Mouse (Mus musculus) spleen, adult 18-20 months (tissue): Measurements from ENCODE around the gene Ctnnbl1.

Experiments used
- DNase-seq, 2 experiments: peaks; one replicate each; pipeline ENCODE4 v3.0.0; 2022; ENCODE audit warnings: mixed read lengths in 2 of 2

The Ctnnbl1 gene

DNA sequence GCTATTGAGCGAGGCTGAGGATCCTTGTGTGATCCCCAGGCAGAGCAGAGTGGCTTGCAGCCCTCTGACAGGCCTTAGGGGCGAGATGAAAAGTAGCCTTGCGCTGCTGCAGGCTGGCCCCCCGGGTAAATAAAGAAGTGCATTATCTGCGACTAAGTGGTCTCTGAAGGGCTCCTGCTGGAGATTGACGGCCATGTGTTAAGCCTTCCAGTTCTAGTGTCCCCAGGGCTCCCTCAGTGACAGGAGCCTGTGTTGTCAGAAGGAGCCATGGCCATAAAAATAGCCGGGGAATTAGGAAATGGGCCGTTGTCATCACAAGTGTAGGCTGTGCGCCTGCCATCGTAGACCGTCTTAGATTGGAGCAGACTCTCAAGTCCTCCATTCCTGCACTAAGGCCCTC is 144.7 kb downstream of the Ctnnbl1 start:
- no peak for DNase-seq

DNA sequence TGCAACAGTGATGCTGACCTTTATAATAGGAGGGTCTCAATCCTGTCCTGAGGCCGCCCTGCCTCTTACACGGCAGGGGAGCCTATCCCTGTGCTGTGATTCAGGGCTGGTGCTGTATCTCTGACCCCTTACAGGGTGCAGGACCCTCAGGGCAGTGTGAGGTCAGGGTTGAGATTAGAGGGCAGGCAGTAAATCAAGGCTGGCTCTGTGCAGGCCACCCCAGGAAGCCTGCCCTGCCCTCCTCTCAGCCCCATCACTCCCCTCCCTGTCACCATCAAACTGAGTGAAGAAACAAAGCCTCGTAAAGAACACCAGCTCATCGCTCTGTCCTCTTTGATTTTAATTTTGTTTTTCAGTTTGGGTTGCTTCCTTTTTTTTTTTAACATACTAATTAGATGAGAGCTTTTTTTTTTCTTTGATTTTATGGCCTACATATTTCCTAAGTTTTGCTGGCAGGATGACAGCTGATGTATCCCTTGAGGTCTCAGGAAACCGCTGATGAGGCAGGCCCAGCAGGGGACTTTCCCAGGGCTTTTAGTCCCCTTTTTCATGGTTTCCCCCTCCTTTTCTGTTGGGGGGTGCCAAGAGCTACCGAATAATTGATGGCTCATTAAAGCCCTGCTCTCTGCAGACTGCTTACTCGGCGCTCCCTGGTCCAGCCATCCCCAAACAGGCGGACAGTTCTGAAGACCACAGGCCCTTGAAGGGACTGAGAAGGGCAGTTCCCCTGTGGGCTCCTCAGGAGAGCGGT is 150.2 kb downstream of the Ctnnbl1 start:
- DNase-seq, result no peak

DNA sequence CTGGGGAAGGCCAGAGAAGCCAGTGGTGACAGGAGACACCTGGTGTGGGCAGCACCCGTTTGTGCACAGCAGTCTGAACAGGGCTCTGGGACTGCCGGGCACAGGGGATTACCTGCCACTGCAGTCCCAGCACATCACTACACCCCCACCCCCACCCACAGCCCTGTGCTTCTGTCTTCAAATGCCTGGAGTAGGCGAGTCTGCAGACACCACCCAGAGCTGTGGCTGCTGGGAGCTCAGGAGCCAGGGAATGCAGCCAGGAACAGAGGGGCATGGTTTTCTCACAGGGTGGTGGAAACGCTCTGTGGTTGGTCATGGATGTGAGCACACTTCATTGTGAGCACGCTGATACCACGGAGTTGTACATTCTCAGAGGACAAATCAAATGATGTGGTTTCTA is 154.0 kb downstream of the Ctnnbl1 start:
- DNase-seq, result no peak

DNA sequence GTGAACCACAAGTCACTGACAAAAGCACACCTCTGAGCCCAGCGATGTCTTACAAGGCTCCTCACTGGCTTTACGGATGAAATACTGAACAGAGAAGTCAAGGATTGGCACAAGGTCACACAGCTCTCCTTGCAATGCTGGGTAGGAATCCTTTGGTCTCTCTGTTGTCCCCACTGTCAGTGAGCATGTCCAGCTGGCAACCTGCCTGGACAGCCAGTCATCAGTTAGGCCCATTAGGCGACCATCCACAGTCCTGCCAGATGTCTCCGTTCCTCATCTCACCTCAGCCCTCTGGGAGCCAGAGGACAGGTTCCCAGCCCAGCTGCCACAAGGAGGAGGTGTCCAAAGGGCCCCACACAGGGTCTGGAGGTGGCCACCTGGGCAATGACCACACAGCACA is 159.9 kb downstream of the Ctnnbl1 start:
- DNase-seq, result no peak

DNA sequence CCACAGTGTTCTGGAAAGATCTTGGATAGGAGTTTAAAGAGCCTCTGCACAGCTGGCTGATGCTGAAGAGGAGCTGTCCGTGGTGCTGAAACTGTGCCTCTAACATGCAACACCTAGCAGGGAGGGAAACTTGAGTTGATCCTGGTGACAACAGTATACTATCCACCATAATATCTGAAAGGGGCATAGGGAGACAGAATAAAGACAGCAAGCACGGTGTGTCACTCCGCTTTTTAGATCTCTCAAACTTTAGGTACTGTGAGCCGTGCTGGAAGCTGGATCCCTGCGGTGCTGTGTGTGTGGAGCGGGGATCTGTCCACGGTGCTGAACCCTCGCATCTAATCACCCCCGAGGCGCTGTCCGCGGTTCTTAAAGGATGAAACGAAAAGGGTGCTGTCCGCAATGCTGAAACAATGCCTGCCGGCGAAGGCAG is 176.0 kb downstream of the Ctnnbl1 start:
- peak; percentile 10 to 51 for DNase-seq

DNA sequence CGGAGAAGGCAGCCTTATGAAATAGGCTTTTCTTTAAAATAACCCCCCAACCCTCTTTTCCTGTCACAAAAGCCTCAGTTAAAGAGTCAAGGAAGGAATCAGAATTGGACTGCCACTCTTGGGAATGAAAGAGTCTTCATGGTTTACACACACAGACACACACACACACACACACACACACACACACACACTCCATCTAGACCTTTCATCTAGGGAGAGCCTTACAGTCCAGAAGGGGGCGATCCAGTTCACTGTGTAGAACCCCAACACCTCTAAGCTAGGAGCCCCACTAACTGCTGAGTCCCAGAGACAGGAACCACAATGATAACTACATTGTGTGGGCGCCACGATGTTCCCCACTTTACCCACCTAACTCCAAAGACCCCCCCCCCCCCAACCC is 176.5 kb downstream of the Ctnnbl1 start:
- DNase-seq, result no peak

DNA sequence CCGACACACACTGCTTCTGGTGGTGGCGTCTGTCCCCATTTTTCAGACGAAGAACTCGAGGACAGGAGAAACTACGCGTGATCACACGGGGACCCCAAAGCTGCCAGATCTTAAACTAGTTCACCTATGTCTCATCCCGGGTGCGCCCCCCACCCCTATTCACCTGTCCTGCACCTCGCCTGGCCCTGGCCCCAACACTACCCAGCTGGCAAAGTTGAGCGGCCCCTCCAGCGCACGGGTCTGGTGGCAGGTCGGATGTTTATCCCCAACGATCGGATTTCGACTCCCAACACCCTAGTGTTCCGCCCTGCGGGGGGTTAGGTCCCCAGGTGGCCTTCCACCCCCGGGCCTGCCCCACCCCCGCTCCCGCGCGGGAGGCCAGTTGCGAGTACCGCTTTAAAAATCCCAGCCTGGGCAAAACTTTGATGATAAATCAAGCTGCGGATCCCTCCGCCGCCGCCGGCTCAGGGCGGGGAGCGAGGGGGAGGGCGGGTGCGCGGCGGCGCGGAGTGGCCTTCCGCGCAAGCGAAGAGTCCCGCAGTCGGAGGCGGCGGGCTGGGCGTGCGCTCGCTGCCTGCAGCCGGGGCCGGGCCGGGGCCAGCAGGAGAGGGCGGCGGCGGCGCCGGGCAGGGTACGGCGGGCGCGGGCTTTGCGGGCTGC is 177.0 kb downstream of the Ctnnbl1 start, which contains the start of gene Vstm2l:
Gene Vstm2l (plus strand): TSS at position 549 of the 660 bp plus-strand sequence.
- DNase-seq, result no peak

DNA sequence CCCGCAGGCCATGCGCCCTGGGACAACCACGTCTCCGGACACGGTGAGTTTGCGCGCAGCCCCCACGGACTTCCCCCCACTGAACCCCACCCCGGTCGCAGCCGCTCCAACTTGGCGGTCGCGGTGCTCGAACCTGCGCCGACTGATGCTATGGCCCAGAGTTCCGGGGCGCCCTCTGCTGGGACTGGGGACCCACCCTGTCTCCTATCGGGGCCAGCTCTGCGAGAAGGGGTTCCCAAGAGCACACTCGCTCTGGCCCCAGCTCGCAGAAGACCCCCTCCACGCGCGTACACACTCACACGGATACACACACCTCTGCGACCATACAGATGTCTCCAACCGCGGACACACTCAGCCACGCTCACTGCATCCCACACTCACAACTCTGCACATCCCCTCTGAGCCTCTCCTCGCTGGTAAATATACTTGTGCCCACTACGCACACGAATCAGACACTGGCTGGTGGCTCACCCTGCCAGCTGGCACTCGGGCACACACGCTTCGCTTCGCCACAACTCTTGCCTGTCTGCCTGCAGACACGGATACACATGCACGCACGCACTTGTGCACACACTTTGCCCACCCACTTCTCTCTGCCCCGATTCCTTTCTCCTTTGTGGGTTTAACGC is 177.8 kb downstream of the Ctnnbl1 start:
- DNase-seq, result no peak

DNA sequence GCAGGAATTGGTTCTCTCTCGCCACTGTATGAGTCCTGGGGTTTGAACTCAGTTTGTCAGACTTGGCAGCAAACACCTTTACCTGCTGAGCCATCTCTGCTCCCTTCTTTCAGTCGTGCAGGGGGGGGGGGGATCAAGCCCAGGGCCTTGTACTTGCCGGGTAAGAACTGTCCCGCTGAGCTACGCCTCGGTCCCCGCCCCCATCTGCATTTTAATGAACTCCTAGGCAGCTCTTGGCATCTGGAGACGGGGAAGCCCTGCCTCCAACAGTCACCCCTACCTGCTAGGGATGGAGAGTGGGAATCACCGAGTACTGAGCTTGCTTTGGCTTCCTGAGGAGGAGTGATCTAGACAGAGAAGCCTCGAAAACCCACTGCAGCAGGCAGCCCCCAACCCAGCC is 181.3 kb downstream of the Ctnnbl1 start:
- DNase-seq, result no peak

DNA sequence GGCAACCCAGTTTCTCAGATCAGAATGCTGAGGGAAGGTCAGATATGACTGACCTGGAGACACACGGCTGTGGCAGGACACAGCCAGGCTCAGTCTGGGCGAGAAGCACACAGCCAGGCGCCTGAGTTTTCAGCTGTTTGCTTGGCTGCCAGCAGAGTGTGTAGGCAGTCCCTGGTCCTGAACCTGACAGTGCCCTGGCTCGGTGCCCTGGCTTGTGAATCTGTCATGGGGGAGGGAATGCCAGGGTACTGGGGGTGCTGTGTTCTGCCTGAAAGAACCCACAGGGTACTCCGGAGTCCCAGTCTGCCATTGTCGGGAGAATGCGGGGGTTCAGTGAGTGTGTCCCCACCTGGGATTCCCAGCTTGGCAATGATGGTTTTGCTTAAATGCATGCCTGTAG is 184.3 kb downstream of the Ctnnbl1 start:
- DNase-seq, result no peak

DNA sequence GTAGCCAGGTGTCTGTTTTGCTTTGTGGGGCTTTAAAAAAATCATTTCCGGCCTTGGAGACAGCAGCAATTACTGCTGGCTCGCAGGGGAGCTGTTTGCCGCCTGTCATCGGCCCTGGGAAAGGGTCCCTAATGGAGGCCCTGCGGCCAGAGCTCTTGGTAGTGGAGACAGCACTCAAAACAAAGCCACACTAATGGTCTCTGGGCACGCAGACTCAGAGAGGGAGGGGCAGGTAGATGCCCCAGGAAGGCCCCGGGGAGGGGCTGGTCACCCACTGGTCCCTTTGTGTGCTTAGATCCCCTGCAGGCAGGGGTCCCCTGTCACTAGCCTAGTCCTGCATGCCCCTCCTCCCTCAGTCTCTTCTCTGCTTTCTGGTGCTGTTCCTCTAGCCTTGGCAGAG is 186.2 kb downstream of the Ctnnbl1 start:
- no peak for DNase-seq

DNA sequence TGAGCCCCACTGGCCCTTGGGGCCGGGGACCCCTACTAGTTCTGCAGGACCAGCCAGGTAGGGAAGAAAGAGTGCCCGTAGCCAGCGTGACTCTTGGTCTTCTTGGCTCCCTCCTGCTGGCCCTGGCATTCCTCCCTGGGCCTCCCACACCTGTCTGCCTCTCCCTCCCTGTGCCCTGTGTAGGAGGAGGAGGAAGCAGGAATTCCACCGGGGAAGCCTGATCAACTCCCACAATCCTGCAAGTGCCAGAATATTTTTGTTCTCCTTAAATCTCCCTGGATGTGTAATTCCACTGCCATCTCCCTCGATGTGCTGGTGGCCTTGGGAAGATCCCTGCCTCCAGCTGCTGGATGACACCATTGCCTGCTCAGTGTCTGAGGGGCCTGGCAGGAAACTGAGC is 187.3 kb downstream of the Ctnnbl1 start:
- no peak for DNase-seq

DNA sequence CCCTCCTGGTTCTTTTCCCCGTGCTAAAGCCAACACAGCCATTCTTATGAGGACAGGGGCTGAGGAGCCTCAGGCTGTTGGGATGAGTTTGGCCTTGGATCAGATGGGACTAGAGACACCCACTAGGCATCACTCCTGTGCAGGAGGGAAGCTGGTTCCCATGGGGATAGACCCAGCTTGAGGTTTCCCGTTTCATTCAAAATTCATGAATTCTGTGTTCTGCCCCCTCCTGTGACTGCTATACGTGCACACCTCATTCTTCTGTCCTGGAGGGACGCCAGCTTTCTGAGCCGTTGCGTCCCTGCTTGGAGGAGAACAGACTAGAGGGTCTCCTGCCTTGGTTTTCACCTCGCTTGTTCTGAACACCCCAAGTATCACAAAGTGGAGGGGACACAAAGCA is 189.3 kb downstream of the Ctnnbl1 start:
- no peak for DNase-seq

DNA sequence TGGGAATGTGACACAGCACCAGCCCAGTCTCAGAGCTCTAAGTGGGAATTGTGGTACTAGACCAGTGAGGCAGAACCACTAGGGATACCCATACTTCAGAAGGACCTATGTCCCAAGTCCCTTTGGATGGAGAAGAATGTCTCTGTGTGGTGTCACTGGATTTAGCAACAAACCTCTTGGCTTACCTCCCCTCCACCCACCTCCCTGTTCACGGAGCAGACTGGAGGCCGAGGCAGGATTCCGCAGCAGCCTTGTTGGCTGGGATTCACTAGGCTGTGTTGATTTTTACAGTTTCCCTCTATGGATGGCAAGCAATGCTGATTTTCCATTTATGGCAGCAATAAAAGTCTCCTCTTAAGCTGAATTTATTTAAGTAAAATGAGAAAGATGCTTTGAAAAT is 189.7 kb downstream of the Ctnnbl1 start:
- DNase-seq, result no peak

DNA sequence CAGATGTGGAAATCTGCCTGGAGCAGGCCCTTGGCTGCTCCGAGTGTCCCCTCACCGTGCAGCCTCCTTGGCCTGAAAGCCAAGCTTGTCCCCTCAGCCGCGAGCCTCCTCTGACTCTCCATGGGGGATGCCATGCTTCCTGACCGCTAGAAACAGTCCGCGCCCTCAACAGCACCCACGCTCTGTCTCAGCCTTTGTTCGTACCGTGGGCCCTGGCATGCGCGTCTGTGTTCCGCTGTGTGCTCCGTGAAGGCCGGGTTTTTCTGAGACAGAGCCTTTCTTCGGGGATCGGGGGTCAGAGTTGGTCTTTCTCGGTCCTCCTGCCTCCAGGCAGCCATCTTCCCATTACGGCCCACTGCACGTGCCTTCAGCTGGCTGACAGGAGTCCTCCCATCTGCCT is 190.2 kb downstream of the Ctnnbl1 start:
- DNase-seq, result no peak

DNA sequence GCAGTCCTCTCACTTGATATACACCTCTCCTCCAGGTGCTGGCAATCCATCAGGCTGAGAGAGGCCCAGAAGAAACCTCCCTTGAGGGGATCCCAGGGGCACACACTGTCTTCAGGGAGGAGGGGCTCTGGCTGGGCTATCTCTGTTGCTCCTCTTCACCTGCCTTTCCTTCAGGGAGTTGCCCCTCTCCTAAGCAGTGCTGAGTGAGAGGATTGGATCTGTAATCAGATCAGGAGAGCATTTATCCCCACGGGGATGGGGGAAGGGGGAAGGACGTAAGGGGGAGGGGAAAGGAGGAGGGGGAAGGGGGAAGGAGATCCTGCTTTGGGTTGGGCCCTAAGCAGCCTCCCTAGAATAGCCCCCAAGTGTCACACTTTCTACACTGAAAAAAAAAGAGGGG is 190.6 kb downstream of the Ctnnbl1 start:
- no peak for DNase-seq

DNA sequence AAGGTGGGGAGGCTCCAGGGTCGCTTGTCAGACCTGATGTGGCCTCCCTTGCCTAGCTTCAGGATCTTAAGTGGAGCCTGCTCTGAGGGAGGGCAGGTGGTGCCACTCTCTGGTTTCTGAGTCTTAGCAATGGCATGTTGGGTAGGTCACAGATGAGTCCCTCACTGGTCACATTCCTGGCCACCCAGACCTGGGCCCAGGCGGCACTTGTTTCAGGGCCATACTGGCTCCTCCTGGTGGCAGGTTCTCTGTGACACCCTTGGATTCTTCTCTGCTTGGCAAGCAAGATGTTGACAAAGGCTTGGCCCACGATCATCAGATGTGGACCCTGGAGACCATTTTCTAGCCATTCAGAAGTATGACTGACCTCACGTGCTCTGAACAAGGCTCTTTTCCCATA is 195.5 kb downstream of the Ctnnbl1 start:
- no peak for DNase-seq

DNA sequence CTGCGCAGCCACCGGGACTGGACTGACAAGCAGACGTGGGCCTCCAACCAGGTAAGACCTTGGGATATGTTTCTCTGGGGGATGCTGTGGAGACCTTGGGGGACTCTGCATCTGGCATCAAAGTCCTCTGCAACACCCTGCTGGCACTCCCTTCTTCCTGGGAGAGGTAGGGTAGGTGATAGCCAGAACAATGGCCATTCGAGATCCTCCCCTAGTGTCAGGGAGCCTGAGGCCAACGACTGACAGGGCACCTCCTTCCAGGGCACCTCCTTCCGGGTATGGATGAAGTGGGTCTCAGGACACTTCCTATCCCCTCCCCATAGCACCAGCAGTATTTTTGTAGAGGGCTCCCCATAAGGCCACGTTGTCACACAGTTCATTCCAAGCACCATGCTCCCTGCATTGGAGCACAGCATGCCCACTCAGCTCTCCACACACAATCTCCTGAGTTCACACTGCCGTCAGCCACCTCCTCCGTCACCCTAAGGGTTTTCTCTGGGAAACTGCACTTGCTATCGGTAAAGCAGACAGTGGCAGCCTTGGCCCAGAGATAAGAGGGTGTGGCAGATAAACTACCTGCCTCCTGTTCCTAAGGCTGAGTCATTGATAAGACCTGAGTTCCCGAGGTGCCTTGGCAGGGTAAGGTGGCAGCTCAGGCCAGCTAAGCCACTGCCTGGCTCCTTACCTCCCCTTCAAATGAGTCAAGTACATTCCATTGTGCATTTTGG is 198.4 kb downstream of the Ctnnbl1 start:
- DNase-seq, result no peak

DNA sequence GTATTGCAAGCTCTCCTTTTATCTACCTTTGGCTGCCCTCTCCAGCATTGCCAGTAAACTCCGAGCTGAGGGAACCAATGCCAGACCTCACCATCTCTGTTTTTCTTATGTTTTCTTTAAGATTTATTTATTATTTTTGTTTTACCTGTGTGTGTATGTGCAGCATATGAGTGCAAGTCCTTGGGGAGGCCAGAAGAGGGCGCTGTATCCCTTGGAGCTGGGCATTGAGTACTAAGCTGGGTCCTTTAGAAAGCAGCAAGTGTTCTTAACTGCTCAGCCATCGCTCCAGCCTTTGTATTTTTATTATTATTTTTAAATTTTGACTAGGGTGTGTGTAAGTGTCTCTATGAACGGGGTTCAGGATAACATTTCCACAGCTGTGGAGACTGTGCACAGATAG is 199.5 kb downstream of the Ctnnbl1 start:
- no peak for DNase-seq

DNA sequence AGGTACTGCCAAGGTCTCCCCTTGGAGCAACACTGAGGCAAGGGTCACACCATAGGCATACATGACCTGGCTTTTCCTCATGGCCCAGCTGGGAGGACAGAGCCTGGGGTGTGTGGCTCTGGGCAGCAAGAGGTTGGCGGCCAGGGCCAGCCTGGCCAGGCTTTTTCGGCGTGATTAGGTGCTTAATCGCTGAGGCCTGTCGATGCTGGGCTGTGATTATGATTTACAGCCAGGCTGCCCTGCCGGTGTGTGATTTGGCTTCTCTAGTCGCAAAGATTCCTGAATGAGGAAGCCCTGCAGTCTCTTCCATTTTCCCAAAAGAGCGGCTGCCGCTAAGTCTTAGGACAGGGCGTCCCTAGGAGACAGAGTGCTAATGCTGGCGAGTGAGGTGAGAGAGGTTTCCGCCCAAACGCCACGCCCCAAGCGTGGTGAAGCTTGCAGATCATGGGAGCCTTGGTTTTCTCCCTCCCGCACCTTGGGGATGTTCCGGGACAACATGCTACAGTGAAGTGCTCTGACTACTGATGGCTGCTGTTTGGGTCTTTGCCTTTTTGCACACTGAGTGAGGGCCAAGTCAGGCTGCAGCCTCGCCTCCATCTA is 203.5 kb downstream of the Ctnnbl1 start:
- DNase-seq, result no peak
